Mouse (Mus musculus): Measurements from ENCODE around the gene Rab17. TPM values are rescaled to one million over a fixed set of nuclear protein-coding genes. Genes with fewer than 3 reads are reported as not detected.

Gene Rab17
- polyA plus RNA-seq, 1 experiment = 0.09 TPM

GRCm38 (mm10) chr1:90921687-90922086 is 47.8 kb downstream of the Rab17 start:
- no peaks in the 10 kb centered on the region for H3K36me3 ChIP-seq (ENCODE audit: control insufficient read depth, insufficient read depth, low read length)
- H3K27ac ChIP-seq (ENCODE audit: insufficient read depth, low read length) = no peak overlapping the region
- WGBS = 86% methylated on average over 9 of the region's 9 CpGs
- TF ChIP-seq POLR2A (IDR thresholded peaks at IDR 0.05; ENCODE audit: low read depth, low read length) (no peak), CTCF (IDR thresholded peaks at IDR 0.05; ENCODE audit: extremely low read depth, insufficient read depth, insufficient read length, insufficient replicate concordance) (no peak)
- no peak for DNase-seq (ENCODE audit: low read depth in 1 of 2, low spot score in 2 of 2)
- H3K4me1 ChIP-seq (ENCODE audit: control insufficient read depth, insufficient read depth, insufficient read length) = no peaks in the 10 kb centered on the region
- no peaks in the 10 kb centered on the region for H3K27me3 ChIP-seq (ENCODE audit: control insufficient read depth, insufficient read depth, low read length)
- no peak overlapping the region for H3K4me3 ChIP-seq (ENCODE audit: extremely low read depth, insufficient read depth, insufficient read length)

- H3K4me1 ChIP-seq (ENCODE audit: control insufficient read depth, insufficient read depth, insufficient read length) = 0 out of 2 replicates have a peak, but pooled peaks cover 2% of the 10 kb centered on the region
- no peaks in the 10 kb centered on the region for H3K36me3 ChIP-seq (ENCODE audit: control insufficient read depth, insufficient read depth, low read length)
- H3K27ac ChIP-seq (ENCODE audit: insufficient read depth, low read length) = no peak overlapping the region
- no peak overlapping the region for H3K4me3 ChIP-seq (ENCODE audit: extremely low read depth, insufficient read depth, insufficient read length)
- 60% methylated on average over 6 of the region's 6 CpGs for WGBS
- no peak for DNase-seq (ENCODE audit: low read depth in 1 of 2, low spot score in 2 of 2)
- TF ChIP-seq CTCF (IDR thresholded peaks at IDR 0.05; ENCODE audit: extremely low read depth, insufficient read depth, insufficient read length, insufficient replicate concordance) (no peak), POLR2A (IDR thresholded peaks at IDR 0.05; ENCODE audit: low read depth, low read length) (no peak)
- no peaks in the 10 kb centered on the region for H3K27me3 ChIP-seq (ENCODE audit: control insufficient read depth, insufficient read depth, low read length)
Observed at GRCm38 (mm10) chr1:90917509-90917908, 52.0 kb downstream of the Rab17 start.

DNA sequence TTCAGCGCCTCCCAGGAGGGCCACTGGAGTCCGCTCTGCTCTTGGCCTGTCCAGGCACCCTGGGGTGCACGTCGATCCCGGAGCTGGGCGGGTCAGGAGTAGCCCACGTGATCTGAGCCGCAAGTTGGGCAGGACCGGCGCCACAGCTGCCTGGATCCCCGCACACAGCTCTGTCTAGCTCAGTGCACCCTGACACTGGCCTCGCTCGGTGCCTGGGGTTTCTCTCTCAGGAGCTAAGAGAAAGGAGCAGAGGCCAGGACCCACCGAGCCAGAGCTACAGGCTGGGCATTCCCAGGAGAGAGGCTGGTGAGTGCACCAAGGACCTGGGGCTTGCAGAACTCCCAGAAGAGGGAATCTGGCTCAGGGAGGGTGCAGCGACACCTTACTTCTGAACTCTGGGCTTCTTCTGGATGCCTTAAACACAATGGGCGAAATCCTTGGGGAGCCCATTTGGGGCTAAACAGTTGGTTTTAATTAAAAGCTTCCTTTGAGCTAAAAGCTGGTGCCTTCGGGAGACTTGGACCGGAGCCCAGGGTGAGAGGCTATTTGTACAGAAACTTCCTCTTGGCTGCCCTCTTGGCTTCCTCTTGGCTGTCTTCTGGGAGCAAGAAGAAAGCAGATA is 54.4 kb downstream of the Rab17 start, which contains the start of gene Mlph:
Gene Mlph (plus strand): TSS at position 138 of the 622 bp plus-strand sequence.
- Histone ChIP-seq H3K36me3 (ENCODE audit: control insufficient read depth, insufficient read depth, low read length) (no peaks in the 10 kb centered on the region), H3K4me3 (ENCODE audit: extremely low read depth, insufficient read depth, insufficient read length) (no peak within 1 kb of the TSS), H3K27me3 (ENCODE audit: control insufficient read depth, insufficient read depth, low read length) (no peaks in the 10 kb centered on the region), H3K27ac (ENCODE audit: insufficient read depth, low read length) (no peak within 1 kb of the TSS), H3K4me1 (ENCODE audit: control insufficient read depth, insufficient read depth, insufficient read length) (0 out of 2 replicates have a peak, but pooled peaks cover 2% of the 10 kb centered on the region)
- 12% methylated on average over 18 of the region's 18 CpGs for WGBS
- DNase-seq (ENCODE audit: low read depth in 1 of 2, low spot score in 2 of 2) = no peak
- TF ChIP-seq CTCF (IDR thresholded peaks at IDR 0.05; ENCODE audit: extremely low read depth, insufficient read depth, insufficient read length, insufficient replicate concordance) = no peak
- no peak for TF ChIP-seq POLR2A (IDR thresholded peaks at IDR 0.05; ENCODE audit: low read depth, low read length)

- WGBS = 83% methylated on average over 6 of the region's 6 CpGs
- DNase-seq (ENCODE audit: low read depth in 1 of 2, low spot score in 2 of 2) = no peak
- H3K4me3 ChIP-seq (ENCODE audit: extremely low read depth, insufficient read depth, insufficient read length) = no peak overlapping the region
- H3K27ac ChIP-seq (ENCODE audit: insufficient read depth, low read length) = no peak overlapping the region
- no peaks in the 10 kb centered on the region for H3K36me3 ChIP-seq (ENCODE audit: control insufficient read depth, insufficient read depth, low read length)
- TF ChIP-seq POLR2A (IDR thresholded peaks at IDR 0.05; ENCODE audit: low read depth, low read length) (no peak), CTCF (IDR thresholded peaks at IDR 0.05; ENCODE audit: extremely low read depth, insufficient read depth, insufficient read length, insufficient replicate concordance) (no peak)
- 0 out of 2 replicates have a peak, but pooled peaks cover 2% of the 10 kb centered on the region for H3K4me1 ChIP-seq (ENCODE audit: control insufficient read depth, insufficient read depth, insufficient read length)
- H3K27me3 ChIP-seq (ENCODE audit: control insufficient read depth, insufficient read depth, low read length) = no peaks in the 10 kb centered on the region
Observed at GRCm38 (mm10) chr1:90913231-90913630, 56.2 kb downstream of the Rab17 start.

DNA sequence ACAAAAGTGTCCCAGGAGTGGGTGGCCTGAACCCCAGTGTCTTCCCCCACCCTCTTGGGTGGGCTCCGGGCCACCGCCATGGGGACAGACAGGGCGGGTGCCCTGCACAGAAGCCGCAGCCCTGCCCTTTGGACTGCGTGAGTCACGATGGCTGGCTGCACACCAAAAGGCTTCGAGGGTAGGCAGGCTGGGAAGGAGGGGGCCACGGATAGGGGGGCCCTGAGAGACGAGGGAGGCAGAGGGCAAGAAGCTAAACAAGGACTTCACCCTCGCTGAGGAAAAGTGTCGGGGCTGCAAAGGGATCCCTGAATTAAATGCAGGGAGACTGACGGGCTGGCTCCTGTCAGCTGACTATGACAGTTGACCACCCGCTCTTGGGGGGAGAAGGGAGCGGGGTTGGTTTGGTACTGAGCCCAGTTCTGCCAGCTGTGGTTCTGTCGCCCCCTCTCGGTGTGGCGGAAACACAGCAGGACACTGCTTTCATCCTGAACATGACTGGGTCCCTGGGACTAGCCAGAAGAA is 59.8 kb downstream of the Rab17 start:
- no peak for DNase-seq (ENCODE audit: low read depth in 1 of 2, low spot score in 2 of 2)
- no peak for TF ChIP-seq POLR2A (IDR thresholded peaks at IDR 0.05; ENCODE audit: low read depth, low read length)
- no peak for TF ChIP-seq CTCF (IDR thresholded peaks at IDR 0.05; ENCODE audit: extremely low read depth, insufficient read depth, insufficient read length, insufficient replicate concordance)
- Histone ChIP-seq H3K27ac (ENCODE audit: insufficient read depth, low read length) (no peak overlapping the region), H3K4me1 (ENCODE audit: control insufficient read depth, insufficient read depth, insufficient read length) (0 out of 2 replicates have a peak, but pooled peaks cover under 1% of the 10 kb centered on the region), H3K36me3 (ENCODE audit: control insufficient read depth, insufficient read depth, low read length) (no peaks in the 10 kb centered on the region), H3K27me3 (ENCODE audit: control insufficient read depth, insufficient read depth, low read length) (no peaks in the 10 kb centered on the region), H3K4me3 (ENCODE audit: extremely low read depth, insufficient read depth, insufficient read length) (no peak overlapping the region)
- WGBS = 38% methylated on average over 17 of the region's 17 CpGs

DNA sequence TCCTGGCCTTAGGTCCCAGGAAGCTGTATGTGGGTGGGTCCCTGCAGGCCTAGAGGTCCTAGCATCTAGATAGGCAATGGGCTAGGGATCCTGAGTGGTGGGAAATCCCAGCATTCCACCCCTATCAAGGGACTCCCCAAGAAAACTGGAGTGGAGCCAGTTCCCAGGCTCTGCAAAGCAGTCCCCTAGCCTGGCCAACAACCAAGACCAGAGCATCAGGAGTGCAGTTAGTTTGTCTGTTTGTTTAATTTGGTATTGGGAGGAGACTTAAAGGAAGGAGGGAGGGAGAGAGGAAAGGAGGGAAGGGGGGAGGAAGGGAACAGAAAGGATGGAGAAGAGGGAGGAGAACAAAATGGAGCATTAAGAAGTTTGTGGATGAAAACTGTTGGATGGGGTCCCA is 60.3 kb downstream of the Rab17 start:
- no peak overlapping the region for H3K4me3 ChIP-seq (ENCODE audit: extremely low read depth, insufficient read depth, insufficient read length)
- no peaks in the 10 kb centered on the region for H3K36me3 ChIP-seq (ENCODE audit: control insufficient read depth, insufficient read depth, low read length)
- H3K27ac ChIP-seq (ENCODE audit: insufficient read depth, low read length) = no peak overlapping the region
- H3K4me1 ChIP-seq (ENCODE audit: control insufficient read depth, insufficient read depth, insufficient read length) = no peaks in the 10 kb centered on the region
- no peak for DNase-seq (ENCODE audit: low read depth in 1 of 2, low spot score in 2 of 2)
- no peak for TF ChIP-seq POLR2A (IDR thresholded peaks at IDR 0.05; ENCODE audit: low read depth, low read length)
- no peak for TF ChIP-seq CTCF (IDR thresholded peaks at IDR 0.05; ENCODE audit: extremely low read depth, insufficient read depth, insufficient read length, insufficient replicate concordance)
- H3K27me3 ChIP-seq (ENCODE audit: control insufficient read depth, insufficient read depth, low read length) = no peaks in the 10 kb centered on the region

Other genes with a start within 250 kb of the Rab17 start
- 5.7 and 6.0 TPM in 2 replicates for gene Col6a3, start 125.7 kb downstream of the Rab17 start, polyA plus RNA-seq (2012; rRNA removed)
- 0.40 and 0.89 TPM in 2 replicates for gene Mlph, start 54.6 kb downstream of the Rab17 start, polyA plus RNA-seq (2012; rRNA removed)
- not detected in 2 replicates for gene Prlh, start 16.6 kb downstream of the Rab17 start, polyA plus RNA-seq (2012; rRNA removed)
- 15.0 and 16.6 TPM in 2 replicates for gene Lrrfip1, start 29.1 kb upstream of the Rab17 start, polyA plus RNA-seq (2012; rRNA removed)
- gene Rbm44, start 175.4 kb upstream of the Rab17 start, polyA plus RNA-seq (2012; rRNA removed) = 0.05 TPM in 1 of 2 replicates, not detected in the other
- 15.8 and 22.2 TPM in 2 replicates for gene Ramp1, start 210.2 kb upstream of the Rab17 start, polyA plus RNA-seq (2012; rRNA removed)